Mouse (Mus musculus): Measurements from ENCODE around the gene Shld1.

Gene Shld1

DNA sequence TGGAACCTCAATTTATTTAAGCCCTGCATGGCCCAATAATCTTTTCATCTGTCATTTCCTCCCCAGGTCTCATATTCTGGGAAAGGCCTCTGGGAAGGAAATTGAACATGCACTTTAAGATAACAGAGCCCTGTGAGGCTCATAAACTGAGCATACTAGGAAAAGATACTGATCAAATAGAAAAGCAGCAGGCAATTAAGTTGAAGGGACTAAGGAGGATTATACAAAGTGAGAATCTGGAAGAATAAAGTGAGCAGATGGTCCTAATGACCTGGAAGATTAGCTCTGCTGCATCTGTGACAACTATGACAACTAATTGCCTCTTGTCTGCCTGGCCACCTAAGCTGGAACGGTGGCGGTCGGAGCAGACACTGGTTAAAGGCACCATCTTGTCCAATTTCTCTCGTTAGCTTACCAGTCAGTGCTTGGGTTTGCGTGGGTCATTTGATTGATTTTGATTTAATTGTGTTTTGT, 37.3 kb downstream of the Shld1 start:
- no peak for DNase-seq (ENCODE audit: low read depth, low spot score)

DNA sequence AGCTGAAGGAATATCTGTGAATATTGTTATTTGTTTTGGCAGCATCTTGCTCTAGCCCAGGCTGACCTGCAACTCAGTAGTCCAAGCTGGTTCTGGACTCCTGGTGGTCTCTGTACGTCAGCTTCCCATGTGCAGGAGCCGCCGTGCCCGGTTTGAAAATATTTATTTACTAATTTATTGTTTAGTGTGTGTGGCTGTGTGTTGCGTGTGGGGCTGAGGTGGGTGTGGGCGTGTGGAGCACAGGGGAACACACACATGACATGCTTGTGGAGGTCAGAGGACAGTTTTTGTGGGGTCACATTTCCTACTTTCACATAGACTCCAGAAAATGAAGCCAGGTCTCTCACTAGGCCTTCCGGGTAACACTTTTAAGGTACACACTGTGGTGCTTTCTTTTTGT, 37.8 kb downstream of the Shld1 start:
- no peak for DNase-seq (ENCODE audit: low read depth, low spot score)

DNA sequence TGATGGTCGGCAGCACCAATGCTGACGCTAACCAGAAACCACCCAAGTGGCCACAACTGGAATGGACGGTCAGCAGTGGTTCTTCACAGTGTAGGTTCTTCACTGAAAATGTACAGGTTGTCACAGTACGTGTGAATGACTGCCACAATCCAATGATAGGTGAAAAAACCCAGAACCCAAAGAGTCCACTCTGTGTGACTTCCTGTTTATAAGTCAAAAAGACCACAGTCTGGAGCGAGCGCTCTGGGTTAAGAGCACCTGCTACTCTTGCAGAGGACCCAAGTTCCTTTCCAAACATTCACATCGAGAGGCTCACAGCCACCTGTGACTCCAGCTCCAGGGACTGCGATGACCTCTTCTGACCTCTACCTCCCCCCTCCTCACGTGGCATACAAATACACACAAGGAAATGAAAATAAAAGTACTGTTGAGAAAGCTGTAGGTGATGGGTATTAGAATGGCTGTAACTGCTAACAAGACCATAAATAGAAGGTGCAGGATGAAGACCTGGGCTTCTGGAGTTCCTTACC, 38.7 kb downstream of the Shld1 start:
- DNase-seq (ENCODE audit: low read depth, low spot score) = peak; percentile 29

DNA sequence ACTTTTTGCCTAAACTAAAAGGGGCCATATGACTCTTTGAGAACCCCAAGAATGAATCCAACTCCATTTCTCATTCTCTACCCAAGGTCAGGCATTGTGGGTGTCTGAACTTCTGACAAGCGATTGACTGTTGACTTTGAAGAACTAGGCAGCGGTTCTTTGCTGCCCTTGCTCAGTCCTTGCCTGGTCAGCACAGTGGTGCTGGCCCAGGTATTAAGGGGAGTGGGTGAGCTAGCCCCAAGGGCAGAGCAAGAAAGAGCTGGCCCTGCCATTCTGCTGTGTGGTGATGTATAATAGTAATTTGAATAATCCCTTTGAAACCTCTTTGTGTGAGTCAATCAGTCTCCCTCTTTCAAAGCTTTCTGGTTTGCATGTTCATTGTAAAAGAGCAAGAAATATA, 39.4 kb downstream of the Shld1 start:
- DNase-seq (ENCODE audit: low read depth, low spot score) = no peak

DNA sequence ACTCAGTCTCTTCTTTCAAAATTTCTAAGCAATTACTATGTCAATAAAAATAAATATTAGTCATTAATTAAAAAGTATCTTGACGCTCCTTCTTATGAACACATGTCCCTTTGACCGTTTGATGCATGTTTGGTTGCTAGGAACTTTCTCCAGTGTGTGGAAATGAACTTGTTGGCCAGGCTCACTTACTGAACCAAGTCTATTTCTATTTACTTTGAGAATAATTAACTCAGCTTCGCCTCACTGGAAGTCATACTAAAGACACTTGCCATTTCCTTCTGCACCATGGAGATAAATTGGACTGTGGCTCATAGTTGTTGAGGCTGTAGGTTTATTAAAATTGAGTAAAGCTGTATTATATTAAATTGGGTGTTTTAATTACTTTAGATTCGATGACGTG, 46.2 kb downstream of the Shld1 start:
- no peak for DNase-seq (ENCODE audit: low read depth, low spot score)

DNA sequence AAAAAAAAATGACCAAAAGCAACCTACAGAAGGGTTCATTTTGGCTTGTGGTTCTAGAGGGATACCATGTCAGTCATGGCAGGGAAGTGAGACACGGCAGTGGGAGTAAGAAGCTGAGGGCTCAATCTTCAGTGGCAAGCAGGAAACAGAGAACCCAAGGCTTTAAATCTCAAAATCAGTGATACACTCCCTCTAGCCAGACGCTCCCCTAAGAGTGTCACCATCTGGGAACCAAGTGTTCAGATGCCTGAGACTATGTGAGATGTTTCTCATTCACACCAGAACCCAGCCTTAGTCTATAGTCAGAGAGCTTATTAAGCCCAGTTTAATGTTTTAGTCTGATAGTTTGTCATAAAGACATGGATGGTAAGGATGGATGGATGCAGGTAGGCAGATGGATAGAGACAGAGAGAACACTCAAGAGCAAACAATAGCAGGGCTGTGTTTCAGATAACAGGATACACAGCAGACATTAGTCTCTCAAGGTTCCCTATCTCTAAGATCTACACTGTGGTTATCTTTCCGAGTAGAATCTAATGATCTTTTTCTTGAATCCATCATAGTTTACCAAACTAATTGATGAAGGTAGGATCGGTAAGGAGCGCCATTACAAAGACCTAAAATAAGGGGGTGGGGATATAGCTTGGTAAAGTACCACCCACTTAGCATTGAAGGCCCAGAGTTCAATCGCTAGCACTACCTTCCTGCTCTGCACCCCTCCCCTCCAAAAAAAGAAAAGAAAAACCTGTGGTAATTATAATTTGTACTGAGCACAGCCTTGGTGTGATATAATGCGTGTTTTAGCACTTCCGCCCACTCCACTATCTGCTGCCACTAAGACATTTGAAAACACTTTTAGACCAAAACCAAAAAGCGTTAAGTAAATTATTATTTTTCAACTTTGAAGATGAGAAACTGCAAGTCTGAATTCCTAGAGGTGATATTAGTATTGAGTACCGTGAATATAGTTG, 47.2 kb downstream of the Shld1 start:
- DNase-seq (ENCODE audit: low read depth, low spot score) = peak; percentile 4

DNA sequence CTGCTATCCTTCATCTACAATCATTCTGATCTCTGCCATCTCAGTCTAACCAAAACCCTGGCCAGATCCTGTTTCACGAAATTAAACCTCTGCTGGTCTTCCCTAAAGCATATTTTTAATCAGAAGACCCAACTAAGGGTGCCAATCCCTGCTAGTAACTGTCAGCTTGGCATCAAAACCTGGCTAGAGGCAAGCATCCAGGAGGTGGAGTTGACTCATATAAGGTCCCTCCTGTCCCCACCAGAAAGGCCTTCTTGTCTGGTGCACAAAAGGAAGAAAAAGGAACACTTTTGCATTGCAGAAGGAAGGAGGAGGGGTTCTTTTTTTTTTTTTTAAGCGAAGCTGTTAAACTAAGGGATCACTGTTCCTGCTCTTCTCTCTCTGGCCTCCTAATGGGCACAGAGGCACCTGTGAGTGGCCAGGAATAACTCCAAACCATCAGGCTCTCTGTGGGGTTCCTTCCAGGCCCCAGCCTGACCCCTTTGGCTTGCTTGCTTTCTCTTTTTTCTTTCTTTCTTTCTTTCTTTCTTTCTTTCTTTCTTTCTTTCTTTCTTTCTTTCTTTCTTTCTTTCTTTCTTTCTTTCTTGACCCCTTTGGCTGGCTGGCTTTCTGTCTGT, 52.2 kb downstream of the Shld1 start:
- no peak for DNase-seq (ENCODE audit: low read depth, low spot score)

DNA sequence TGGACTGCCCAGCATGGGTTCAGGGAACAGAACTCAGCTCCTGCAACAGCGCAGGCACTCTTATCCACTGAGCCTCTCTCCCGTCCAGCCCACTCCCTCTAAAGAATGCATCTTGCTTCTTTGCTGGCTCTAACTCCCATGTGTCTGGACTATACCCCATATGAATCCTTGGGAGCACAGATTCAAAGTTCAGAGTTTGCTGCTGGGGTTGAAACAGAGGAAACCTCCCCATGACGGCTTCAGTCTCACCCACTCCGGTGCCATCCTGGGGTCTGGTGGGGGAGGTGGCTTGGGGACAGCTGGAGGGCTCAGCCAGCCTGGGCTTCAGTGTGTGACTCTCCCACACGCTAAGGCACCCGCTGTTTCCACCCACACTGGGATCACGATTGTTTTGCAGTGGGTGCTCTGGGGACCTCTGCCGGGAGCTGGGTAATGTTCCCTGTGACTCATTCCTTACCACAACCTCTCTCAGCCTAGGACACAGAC, 55.2 kb downstream of the Shld1 start:
- DNase-seq (ENCODE audit: low read depth, low spot score) = no peak

DNA sequence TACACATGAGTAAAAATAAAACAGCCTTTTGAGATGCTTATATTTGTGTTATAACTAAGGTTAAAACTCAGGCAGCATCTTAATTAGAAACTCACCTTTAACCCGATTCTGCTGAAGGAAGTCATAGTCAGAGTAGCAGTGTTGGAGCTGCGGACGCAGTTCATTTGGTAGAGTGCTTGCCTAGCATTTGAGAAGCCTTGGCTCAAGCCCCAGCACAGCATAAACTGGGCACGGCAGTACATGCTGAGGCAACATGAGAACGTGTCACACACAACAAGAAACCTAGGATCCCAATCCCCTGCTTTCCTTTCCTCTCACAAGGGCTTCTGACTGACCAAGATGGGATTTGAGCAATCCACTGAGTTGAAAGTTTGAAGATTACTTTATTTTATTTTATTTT, 58.1 kb downstream of the Shld1 start:
- no peak for DNase-seq (ENCODE audit: low read depth, low spot score)

DNA sequence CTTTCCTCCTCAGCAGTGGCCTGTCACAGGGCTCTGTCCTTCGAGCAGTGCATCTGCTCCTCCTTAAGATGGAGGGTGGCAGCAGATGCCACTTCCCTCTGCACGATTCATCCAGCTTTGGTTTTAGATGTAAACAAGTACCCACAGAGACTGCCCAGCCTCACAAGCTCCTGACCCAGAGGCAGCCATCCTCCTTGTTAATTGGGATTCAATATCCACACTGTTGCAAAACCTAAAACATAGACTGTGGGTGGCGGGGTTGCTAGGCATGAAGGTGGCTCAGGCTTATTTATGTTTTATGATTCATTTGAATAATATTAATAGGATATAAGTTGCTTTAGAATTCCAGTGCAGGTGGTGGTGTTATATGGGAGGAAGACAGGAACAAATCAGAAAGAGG, 59.4 kb downstream of the Shld1 start:
- no peak for DNase-seq (ENCODE audit: low read depth, low spot score)

DNA sequence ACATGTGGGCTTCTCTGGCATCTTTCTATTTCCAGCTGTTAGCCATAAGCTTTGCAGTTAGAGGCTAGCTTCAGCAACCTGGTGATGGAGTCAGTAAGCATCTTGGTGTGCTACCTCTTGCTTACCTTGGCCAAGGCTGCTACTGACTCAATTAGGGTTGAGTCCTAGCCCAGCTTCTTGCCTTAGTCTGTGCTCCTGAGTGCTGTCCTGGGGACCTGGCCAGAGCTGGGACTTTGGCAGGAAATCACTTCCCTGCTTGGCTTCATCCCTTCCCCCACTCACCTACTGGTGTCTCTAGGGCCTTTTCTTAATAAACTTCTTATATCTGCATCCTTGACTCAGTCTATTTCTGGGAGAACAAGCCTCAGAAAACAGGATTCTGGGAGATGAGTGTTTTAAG, 64.0 kb downstream of the Shld1 start:
- DNase-seq (ENCODE audit: low read depth, low spot score) = no peak

DNA sequence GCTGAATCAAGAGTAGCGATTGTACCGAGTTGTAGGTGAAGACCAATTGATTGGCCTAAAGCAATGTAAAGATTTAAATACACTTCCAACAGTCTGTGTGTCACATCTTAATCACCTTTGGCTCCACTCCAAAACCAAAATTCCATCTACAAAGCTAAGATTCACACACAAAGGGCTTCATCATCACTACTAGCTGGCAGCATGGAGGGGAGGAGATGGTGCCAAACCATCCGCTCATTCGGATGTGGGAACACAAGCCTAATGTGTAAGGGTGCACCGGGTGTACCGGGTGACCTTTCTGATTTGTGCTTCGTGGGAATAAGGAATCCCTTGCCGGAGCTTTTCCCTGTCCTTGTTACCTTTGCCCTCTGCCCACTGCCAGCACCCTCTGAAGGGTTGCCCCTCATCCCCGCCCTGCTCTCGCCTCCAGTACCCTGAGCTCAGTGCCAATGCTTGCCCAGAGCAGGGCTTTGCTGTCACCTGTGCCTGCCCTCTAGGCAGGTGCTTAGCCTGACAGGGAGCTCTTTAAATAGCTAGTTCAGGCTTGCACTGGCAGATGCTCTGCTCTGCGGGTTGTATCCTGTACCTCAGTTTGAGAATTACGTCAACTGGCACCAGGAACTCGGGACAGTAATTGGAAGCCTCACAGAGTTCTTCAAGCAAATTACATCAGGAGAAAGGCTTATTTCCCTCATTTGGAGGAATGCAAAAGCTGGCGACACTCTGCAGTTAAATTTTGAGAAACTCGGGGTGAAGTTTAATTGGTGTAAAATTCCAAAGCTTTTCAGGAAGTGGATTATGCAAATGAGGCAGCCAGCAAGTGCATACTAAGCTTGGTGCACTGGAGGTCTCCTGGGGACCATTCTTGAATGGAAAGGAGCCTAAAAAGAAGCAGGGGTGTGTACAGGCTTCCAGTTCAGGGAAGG, 64.7 kb downstream of the Shld1 start:
- DNase-seq (ENCODE audit: low read depth, low spot score) = no peak

DNA sequence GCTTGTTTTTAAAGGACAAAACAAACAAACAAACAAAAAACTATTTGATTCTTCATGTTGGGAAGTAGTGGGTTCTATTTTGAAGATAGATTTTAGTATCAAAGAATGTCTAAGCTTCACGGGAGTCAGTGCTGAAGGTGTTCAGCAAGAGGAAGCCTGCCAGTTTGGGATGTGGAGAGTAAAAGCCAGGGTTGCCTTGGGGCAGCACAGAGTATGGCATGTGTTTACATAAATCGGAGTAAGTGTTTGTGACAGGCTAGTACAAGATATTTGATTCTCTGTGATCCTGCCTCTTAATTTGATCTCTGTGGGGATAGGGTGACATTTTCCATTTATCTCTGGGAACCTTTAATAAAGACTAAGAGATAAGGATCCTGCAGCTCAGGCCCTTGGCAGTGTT, 65.7 kb downstream of the Shld1 start:
- DNase-seq (ENCODE audit: low read depth, low spot score) = no peak

DNA sequence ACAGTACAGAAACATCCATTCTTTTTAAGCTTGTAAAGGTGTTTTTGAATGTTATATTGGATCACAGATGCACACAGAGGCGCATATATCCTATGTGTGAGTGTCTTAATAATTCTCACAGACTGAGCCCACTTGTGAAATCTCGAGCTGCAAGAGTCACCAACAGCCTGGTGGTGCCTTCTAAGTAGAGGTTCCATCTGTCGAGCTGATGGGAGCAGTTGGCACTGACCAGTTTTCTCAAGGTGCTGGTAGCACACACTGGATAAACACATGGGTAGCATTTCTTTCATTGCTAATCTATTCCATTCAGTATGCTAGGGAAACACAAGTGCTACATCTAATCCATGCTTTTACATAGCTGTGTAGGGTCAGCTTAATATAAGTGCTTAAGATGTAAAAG, 66.4 kb downstream of the Shld1 start:
- no peak for DNase-seq (ENCODE audit: low read depth, low spot score)

DNA sequence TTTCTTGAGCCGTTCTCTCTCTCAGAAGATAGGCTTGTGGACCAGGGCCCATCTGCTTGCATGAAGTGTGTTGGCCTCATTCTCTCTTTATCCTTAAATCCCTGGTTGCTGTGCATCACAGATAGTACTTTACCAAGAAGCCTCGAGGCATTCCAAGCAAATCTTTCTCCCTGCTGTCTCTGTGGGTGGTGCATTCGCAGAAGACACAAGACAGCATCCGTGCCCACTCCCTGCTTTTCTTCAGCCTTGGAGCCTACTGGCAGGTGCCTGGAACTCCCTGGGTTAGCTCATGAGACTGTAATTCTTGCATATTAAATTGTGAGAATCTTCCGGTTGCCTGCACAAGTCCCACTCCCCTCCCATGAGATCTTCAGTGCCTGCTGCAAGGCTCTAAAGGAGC, 71.2 kb downstream of the Shld1 start:
- no peak for DNase-seq (ENCODE audit: low read depth, low spot score)

DNA sequence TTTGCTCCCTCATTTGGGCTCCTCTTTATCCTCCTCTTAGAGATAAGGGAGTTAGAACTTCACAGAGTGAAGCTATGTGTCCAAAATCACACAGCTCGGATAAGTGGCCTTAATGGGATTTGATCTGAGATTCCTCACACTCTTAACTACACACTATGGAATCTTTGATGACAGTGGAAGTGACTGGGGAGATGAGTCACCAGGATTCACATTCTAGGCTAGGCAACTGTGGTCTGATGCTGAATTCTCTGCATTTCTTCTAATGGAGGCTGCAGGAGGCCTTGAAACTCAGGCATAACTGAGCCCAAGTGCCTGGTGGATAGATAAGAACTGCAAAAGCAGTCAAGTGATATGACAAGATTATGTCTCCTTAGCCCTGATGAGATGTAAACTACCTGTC, 84.1 kb downstream of the Shld1 start:
- no peak for DNase-seq (ENCODE audit: low read depth, low spot score)

DNA sequence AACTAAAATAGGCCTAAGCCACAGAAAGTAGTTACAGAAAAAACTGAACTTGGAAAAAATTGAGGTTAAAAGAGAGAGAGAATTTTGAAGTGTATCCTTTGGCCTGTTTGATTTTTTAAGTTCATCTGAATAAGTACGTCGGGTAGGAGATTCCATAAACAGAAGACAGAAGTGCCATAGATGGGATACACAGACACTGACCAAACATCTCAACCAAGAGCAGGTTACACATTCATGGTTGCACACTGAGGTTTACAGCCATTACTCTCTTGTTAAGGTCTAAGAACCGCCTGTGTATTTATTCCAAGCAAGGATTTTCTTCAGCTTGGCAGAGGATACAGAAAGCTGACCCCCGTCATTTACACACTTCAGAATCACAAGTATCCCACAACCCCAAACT, 94.2 kb downstream of the Shld1 start, which contains the start of gene Chgb:
TSS of gene Chgb (plus strand) at position 301 of the 400 bp plus-strand sequence.
- no peak for DNase-seq (ENCODE audit: low read depth, low spot score)

DNA sequence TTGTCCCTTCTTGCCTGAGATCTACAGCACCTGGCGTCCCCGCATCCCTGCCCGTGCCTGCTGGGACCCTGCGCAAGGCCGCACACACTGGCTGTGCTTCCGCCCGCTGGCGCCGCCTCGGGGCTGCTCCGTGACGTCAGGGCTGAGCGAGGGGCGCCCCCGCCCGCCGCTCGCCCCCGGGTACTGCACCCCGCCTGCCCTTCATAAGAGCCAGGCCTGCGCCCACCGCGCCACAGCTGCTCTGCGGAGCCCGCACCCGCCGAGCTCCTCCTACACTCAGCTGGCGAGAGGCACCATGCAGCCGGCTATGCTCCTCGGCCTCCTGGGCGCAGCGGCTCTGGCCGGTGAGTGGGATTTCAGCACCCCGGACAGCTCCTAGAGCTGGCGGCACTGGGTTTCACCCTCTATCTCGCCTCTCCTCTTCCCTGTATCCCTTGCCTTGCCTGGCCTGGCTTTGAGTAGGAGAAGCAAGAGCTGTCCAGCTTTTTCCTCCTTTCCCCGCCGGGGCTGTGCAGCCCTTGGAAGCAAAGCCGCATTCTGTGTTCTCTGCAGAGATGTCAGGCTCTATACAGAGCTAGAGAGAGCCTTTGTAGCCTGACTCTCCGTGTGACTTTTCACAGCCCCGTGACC, 94.8 kb downstream of the Shld1 start:
- peak; percentile 69 for DNase-seq (ENCODE audit: low read depth, low spot score)

DNA sequence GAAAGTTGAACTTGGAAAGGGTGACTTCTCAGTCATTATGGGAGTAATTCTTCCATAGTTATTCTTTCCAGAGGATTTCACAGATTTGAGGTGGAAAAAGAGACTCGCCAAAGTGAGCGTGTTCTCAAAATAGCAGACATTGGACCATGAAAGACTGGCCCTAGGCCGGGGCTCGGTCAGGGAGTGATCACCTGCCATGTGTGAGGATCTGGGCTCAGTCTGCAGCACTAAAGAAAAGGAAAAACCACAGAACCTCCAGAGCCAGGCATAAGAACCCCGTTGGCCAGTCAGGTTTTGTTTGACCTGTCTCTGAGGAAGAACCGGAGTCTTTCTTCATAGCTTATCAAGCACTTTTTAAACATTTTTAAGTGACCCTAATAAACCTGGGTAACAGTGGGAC, 97.3 kb downstream of the Shld1 start:
- DNase-seq (ENCODE audit: low read depth, low spot score) = no peak

DNA sequence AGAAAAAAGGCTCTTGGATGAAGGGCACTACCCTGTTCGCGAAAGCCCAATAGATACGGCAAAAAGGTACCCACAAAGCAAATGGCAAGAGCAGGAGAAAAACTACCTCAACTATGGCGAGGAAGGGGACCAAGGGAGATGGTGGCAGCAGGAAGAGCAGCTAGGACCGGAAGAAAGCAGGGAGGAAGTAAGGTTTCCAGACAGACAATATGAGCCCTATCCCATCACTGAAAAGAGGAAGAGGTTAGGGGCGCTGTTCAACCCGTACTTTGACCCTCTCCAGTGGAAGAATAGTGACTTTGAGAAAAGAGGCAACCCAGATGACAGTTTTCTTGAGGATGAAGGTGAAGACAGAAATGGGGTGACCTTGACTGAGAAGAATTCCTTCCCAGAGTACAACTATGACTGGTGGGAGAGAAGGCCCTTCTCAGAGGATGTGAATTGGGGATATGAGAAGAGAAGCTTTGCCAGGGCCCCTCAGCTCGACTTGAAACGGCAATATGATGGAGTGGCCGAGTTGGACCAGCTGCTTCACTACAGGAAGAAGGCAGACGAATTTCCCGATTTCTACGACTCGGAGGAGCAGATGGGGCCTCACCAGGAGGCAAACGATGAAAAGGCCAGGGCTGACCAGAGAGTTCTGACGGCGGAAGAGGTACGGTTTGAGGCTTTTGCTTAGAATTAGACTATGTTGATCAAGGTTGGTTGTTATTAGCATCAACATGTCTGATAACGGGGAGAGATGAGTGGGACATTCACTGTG, 106.9 kb downstream of the Shld1 start:
- no peak for DNase-seq (ENCODE audit: low read depth, low spot score)
